Mouse (Mus musculus) heart, embryonic 11.5 days (tissue): ENCODE measurements around the gene Acads. TPM values are rescaled to one million over a fixed set of nuclear protein-coding genes. Genes with fewer than 3 reads are reported as not detected.
"Not testable (repeated sequence)": the region's sequence is repeated elsewhere in the genome, so short reads cannot be mapped to it uniquely, and the experiment has no call there.

Source experiments
- ATAC-seq: fragments of 200-750 bp; cut with Nextera tagmentation; replicated peaks from 2 replicates; pipeline ENCODE4 v1.8.0; 2017; ENCODE audit warnings: moderate library complexity; ENCODE audit not compliant: insufficient number of reproducible peaks, low FRiP score, low TSS enrichment
- H3K27ac ChIP-seq: fragments of 300-500 bp; sonication (generic); 2 replicates; pipeline ENCODE4 v1.5.1; 2014; ENCODE audit warnings: mild to moderate bottlenecking, low read depth, low read length
- H3K27me3 ChIP-seq: fragments of 300-500 bp; sonication (generic); 2 replicates; pipeline ENCODE4 v1.6.1; 2014; ENCODE audit warnings: mild to moderate bottlenecking, low read length, mixed read lengths; ENCODE audit not compliant: control insufficient read depth, insufficient read depth
- H3K36me3 ChIP-seq: fragments of 300-500 bp; sonication (generic); 2 replicates; pipeline ENCODE4 v1.6.1; 2014; ENCODE audit warnings: mild to moderate bottlenecking, low read length, moderate library complexity, mixed read lengths; ENCODE audit not compliant: control insufficient read depth, insufficient read depth
- H3K4me1 ChIP-seq: fragments of 300-500 bp; sonication (generic); 2 replicates; pipeline ENCODE4 v1.6.1; 2014; ENCODE audit warnings: low read length; ENCODE audit not compliant: control insufficient read depth, insufficient read depth
- H3K4me2 ChIP-seq: fragments of 300-500 bp; sonication (generic); 2 replicates; pipeline ENCODE4 v1.6.1; 2014; ENCODE audit warnings: mild to moderate bottlenecking, moderate library complexity
- H3K4me3 ChIP-seq: fragments of 300-500 bp; sonication (generic); 2 replicates; pipeline ENCODE4 v1.5.1; 2014; ENCODE audit warnings: low read depth, low read length
- H3K9ac ChIP-seq: fragments of 300-500 bp; sonication (generic); 2 replicates; pipeline ENCODE4 v1.6.1; 2014; ENCODE audit warnings: mild to moderate bottlenecking, low read depth, low read length, moderate library complexity
- H3K9me3 ChIP-seq: fragments of 300-500 bp; sonication (generic); replicated peaks from 2 replicates; pipeline ENCODE4 v1.6.1; 2016; ENCODE audit warnings: low read length; ENCODE audit not compliant: control insufficient read depth
- WGBS: fragments of 180-500 bp; shearing (Covaris S2); extraction: QIAGEN DNeasy Blood & Tissue Kit; methylation state at CpG from one replicate; pipeline ENCODE4 v1.1.7; 2014; ENCODE audit not compliant: insufficient replicate concordance; 5-methylcytosine and 5-hydroxymethylcytosine counted together
- polyA plus RNA-seq: library from polyadenylated mRNA; unstranded; fragments of >200 nt; fragmentation: Nextera tagmentation; extraction: Ambion mirVana; gene quantifications from 2 replicates; pipeline ENCODE4 v1.2.1, GENCODE M21; 2014

Acads gene
- polyA plus RNA-seq, 1 experiment from 2014 or later = 75.6 TPM

GRCm38 (mm10) chr5:115076144-115076901 is 42.8 kb downstream of the Acads start:
- Histone ChIP-seq H3K27ac (no peak overlapping the region), H3K27me3 (no peaks in the 10 kb centered on the region), H3K4me2 (no peak overlapping the region), H3K9ac (no peak overlapping the region), H3K4me3 (no peak overlapping the region), H3K36me3 (peaks cover 3% of the 10 kb centered on the region; the same call in 1 of the 2 replicates), H3K4me1 (peaks cover 15% of the 10 kb centered on the region), H3K9me3 (no peaks in the 10 kb centered on the region)
- no peak for ATAC-seq
- WGBS = 51% methylated on average over 5 of the region's 5 CpGs

GRCm38 (mm10) chr5:115074749-115075148 is 44.4 kb downstream of the Acads start:
- 76% methylated on average over 4 of the region's 4 CpGs for WGBS
- Histone ChIP-seq H3K9me3 (no peaks in the 10 kb centered on the region), H3K9ac (no peak overlapping the region), H3K4me2 (no peak overlapping the region), H3K4me3 (no peak overlapping the region), H3K27me3 (no peaks in the 10 kb centered on the region), H3K27ac (no peak overlapping the region), H3K36me3 (peaks cover 3% of the 10 kb centered on the region; the same call in 1 of the 2 replicates), H3K4me1 (peaks cover 18% of the 10 kb centered on the region)
- no peak for ATAC-seq

GRCm38 (mm10) chr5:115073306-115073705 is 45.8 kb downstream of the Acads start:
- H3K36me3 ChIP-seq, H3K4me3 ChIP-seq, H3K9ac ChIP-seq, H3K9me3 ChIP-seq, ATAC-seq, H3K27me3 ChIP-seq: not testable (repeated sequence)
- 73% methylated on average over 7 of the region's 8 CpGs for WGBS
- H3K4me2 ChIP-seq = peak overlapping the region; percentile 1; the same call in 1 of the 2 replicates
- H3K4me1 ChIP-seq = peaks cover 33% of the 10 kb centered on the region
- H3K27ac ChIP-seq = 0 out of 2 replicates have a peak overlapping the region, but pooled peaks have one; percentile 86

GRCm38 (mm10) chr5:115072143-115072542 is 47.0 kb downstream of the Acads start:
- Histone ChIP-seq H3K9ac (no peak overlapping the region), H3K27me3 (no peaks in the 10 kb centered on the region), H3K36me3 (peaks cover 3% of the 10 kb centered on the region; the same call in 1 of the 2 replicates), H3K27ac (peak overlapping the region; percentile 86; the same call in 1 of the 2 replicates), H3K4me1 (peaks cover 42% of the 10 kb centered on the region), H3K9me3 (no peaks in the 10 kb centered on the region), H3K4me2 (0 out of 2 replicates have a peak overlapping the region, but pooled peaks have one; percentile 7), H3K4me3 (no peak overlapping the region)
- no peak for ATAC-seq
- 92% methylated on average over 7 of the region's 7 CpGs for WGBS

- Histone ChIP-seq H3K36me3 (peaks cover 3% of the 10 kb centered on the region; the same call in 1 of the 2 replicates), H3K4me3 (no peak overlapping the region; the same call in 1 of the 2 replicates)
Measured at GRCm38 (mm10) chr5:115071096-115071901, 47.8 kb downstream of the Acads start.

GRCm38 (mm10) chr5:115070457-115070856 is 48.7 kb downstream of the Acads start:
- peaks cover 55% of the 10 kb centered on the region for H3K4me1 ChIP-seq
- ATAC-seq = no peak
- no peak overlapping the region for H3K9ac ChIP-seq
- H3K36me3 ChIP-seq = no peaks in the 10 kb centered on the region; the same call in none of the 2 replicates
- WGBS = 86% methylated on average over 2 of the region's 2 CpGs
- H3K27ac ChIP-seq = peak overlapping the region; percentile 7; the same call in 1 of the 2 replicates
- no peaks in the 10 kb centered on the region for H3K9me3 ChIP-seq
- no peaks in the 10 kb centered on the region for H3K27me3 ChIP-seq
- H3K4me2 ChIP-seq = no peak overlapping the region
- no peak overlapping the region for H3K4me3 ChIP-seq

More at GRCm38 (mm10) chr5:115071096-115071901, 47.8 kb downstream of the Acads start:
- Histone ChIP-seq H3K27me3 (no peaks in the 10 kb centered on the region), H3K4me2 (no peak overlapping the region; the same call in 1 of the 2 replicates), H3K27ac (peak overlapping the region; percentile 86), H3K9ac (peak overlapping the region; percentile 24; the same call in 1 of the 2 replicates), H3K4me1 (peaks cover 49% of the 10 kb centered on the region), H3K9me3 (no peaks in the 10 kb centered on the region)
- WGBS = 81% methylated on average over 11 of the region's 11 CpGs
- peak; percentile 33; the same call in 1 of the 2 replicates for ATAC-seq

GRCm38 (mm10) chr5:115069611-115070010 is 49.5 kb downstream of the Acads start:
- Histone ChIP-seq H3K27me3 (no peaks in the 10 kb centered on the region), H3K9ac (no peak overlapping the region), H3K27ac (0 out of 2 replicates have a peak overlapping the region, but pooled peaks have one; percentile 7), H3K4me2 (no peak overlapping the region), H3K9me3 (no peaks in the 10 kb centered on the region), H3K36me3 (no peaks in the 10 kb centered on the region; the same call in 1 of the 2 replicates), H3K4me3 (no peak overlapping the region), H3K4me1 (peaks cover 56% of the 10 kb centered on the region)
- no peak for ATAC-seq
- WGBS = 77% methylated on average over 3 of the region's 3 CpGs

GRCm38 (mm10) chr5:115068671-115069421 is 50.3 kb downstream of the Acads start:
- peak overlapping the region; percentile 41 for H3K27ac ChIP-seq
- peaks cover 56% of the 10 kb centered on the region for H3K4me1 ChIP-seq
- no peaks in the 10 kb centered on the region; the same call in 1 of the 2 replicates for H3K36me3 ChIP-seq
- no peak overlapping the region for H3K4me3 ChIP-seq
- no peaks in the 10 kb centered on the region for H3K9me3 ChIP-seq
- no peak overlapping the region for H3K9ac ChIP-seq
- WGBS = 79% methylated on average over 11 of the region's 11 CpGs
- H3K27me3 ChIP-seq = no peaks in the 10 kb centered on the region
- peak; percentile 76 for ATAC-seq
- H3K4me2 ChIP-seq = peak overlapping the region; percentile 20
